Mouse (Mus musculus) CH12.LX (cell line): Measurements from ENCODE around the gene Tmtc1. TPM values are rescaled to one million over a fixed set of nuclear protein-coding genes. Genes with fewer than 3 reads are reported as not detected.

Experiments used
- DNase-seq: peaks from one replicate; pipeline ENCODE4 v3.0.0-alpha.2; 2013; ENCODE audit errors: extremely low read depth
- H3K27ac ChIP-seq: 2 replicates; pipeline ENCODE4 v1.5.1; 2012; ENCODE audit warnings: low read depth, mild to moderate bottlenecking, control low read depth, moderate library complexity; ENCODE audit not compliant: insufficient read depth
- H3K27me3 ChIP-seq: replicated peaks from 2 replicates; pipeline ENCODE3; 2012; ENCODE audit warnings: inconsistent platforms
- H3K36me3 ChIP-seq, 2 experiments: replicated peaks in 1 of 2; 2 replicates each; pipeline versions ENCODE3 to v1.6.1; 2012; ENCODE audit warnings: inconsistent platforms in 1 of 2, low read length in 1 of 2, mild to moderate bottlenecking in 1 of 2, mixed read lengths in 1 of 2, moderate library complexity in 1 of 2; ENCODE audit not compliant: control insufficient read depth in 1 of 2, insufficient read depth in 1 of 2
- H3K4me1 ChIP-seq, 2 experiments: 2 replicates each; pipeline ENCODE4 v1.6.1; 2012; ENCODE audit warnings: inconsistent platforms in 1 of 2, moderate library complexity in 1 of 2; ENCODE audit not compliant: insufficient read depth in 2 of 2, control insufficient read depth in 1 of 2
- H3K4me2 ChIP-seq: 2 replicates; pipeline ENCODE4 v1.6.1; 2012; ENCODE audit warnings: low read depth, mild to moderate bottlenecking, control low read depth; ENCODE audit not compliant: poor library complexity, insufficient read depth, severe bottlenecking
- H3K4me3 ChIP-seq, 3 experiments: fragments of 150-350 bp in 1 of 3; sonication (generic) in 1 of 3; replicated peaks in 1 of 3; 2 replicates each; pipeline versions ENCODE3 to v1.5.1; 2011 to 2012; ENCODE audit warnings: low read depth in 2 of 3, low read length in 2 of 3, mild to moderate bottlenecking in 2 of 3, moderate library complexity in 2 of 3, control low read depth in 1 of 3, improper control_type of control experiment in 1 of 3, inconsistent platforms in 1 of 3, mixed read lengths in 1 of 3; ENCODE audit not compliant: poor library complexity in 1 of 3
- H3K79me2 ChIP-seq: replicated peaks from 2 replicates; pipeline ENCODE4 v1.6.1; 2012; ENCODE audit warnings: mild to moderate bottlenecking, moderate library complexity; ENCODE audit not compliant: control insufficient read depth, poor library complexity, insufficient read depth, severe bottlenecking; ENCODE audit errors: extremely low read depth
- H3K9ac ChIP-seq: 2 replicates; pipeline ENCODE4 v1.6.1; 2012; ENCODE audit warnings: low read depth, mild to moderate bottlenecking, control low read depth, moderate library complexity; ENCODE audit not compliant: insufficient read depth
- H3K9me3 ChIP-seq: replicated peaks from 2 replicates; pipeline ENCODE3; 2012; ENCODE audit warnings: low read length, inconsistent platforms, mixed read lengths
- CHD1 ChIP-seq: IDR thresholded peaks from 2 replicates; pipeline ENCODE4 v1.6.1; 2012; ENCODE audit warnings: low read depth, low read length, improper control_type of control experiment, inconsistent platforms
- CHD2 ChIP-seq: IDR thresholded peaks from 2 replicates; pipeline ENCODE4 v1.6.1; 2011; ENCODE audit warnings: low read length, improper control_type of control experiment
- CTCF ChIP-seq, 2 experiments: IDR thresholded peaks in 1 of 2; conservative IDR thresholded peaks in 1 of 2; 2 replicates each; pipeline ENCODE4 v1.5.1; 2011 to 2012; ENCODE audit warnings: low read depth in 2 of 2, low read length in 2 of 2, improper control_type of control experiment in 1 of 2, inconsistent platforms in 1 of 2, mild to moderate bottlenecking in 1 of 2, moderate library complexity in 1 of 2
- E2F4 ChIP-seq: IDR thresholded peaks from 2 replicates; pipeline ENCODE4 v1.6.1; 2011; ENCODE audit warnings: low read depth, low read length, improper control_type of control experiment; ENCODE audit not compliant: insufficient replicate concordance
- ETS1 ChIP-seq: conservative IDR thresholded peaks from 2 replicates; pipeline ENCODE4 v1.6.1; 2012; ENCODE audit warnings: low read depth, mild to moderate bottlenecking, inconsistent platforms, low read length, improper control_type of control experiment, moderate library complexity
- GABPA ChIP-seq: IDR thresholded peaks from 2 replicates; pipeline ENCODE4 v1.6.1; 2012; ENCODE audit warnings: low read depth, low read length, improper control_type of control experiment, inconsistent platforms; ENCODE audit not compliant: insufficient replicate concordance
- HCFC1 ChIP-seq: IDR thresholded peaks from 2 replicates; pipeline ENCODE4 v1.6.1; 2012; ENCODE audit warnings: low read depth, mild to moderate bottlenecking, inconsistent platforms, low read length, improper control_type of control experiment
- IRF4 ChIP-seq: IDR thresholded peaks from 2 replicates; pipeline ENCODE4 v1.6.1; 2014; ENCODE audit warnings: low read depth, mild to moderate bottlenecking, inconsistent platforms, low read length, improper control_type of control experiment
- JUND ChIP-seq: conservative IDR thresholded peaks from 2 replicates; pipeline ENCODE4 v1.6.1; 2011; ENCODE audit warnings: low read depth, low read length, improper control_type of control experiment
- MAZ ChIP-seq: IDR thresholded peaks from 2 replicates; pipeline ENCODE4 v1.6.1; 2012; ENCODE audit warnings: low read depth, mild to moderate bottlenecking, inconsistent platforms, low read length, improper control_type of control experiment, moderate library complexity
- MEF2A ChIP-seq: IDR thresholded peaks from 2 replicates; pipeline ENCODE4 v1.6.1; 2014; ENCODE audit warnings: low read depth, mild to moderate bottlenecking, inconsistent platforms, low read length, improper control_type of control experiment, borderline replicate concordance
- MXI1 ChIP-seq: IDR thresholded peaks from 2 replicates; pipeline ENCODE4 v1.6.1; 2011; ENCODE audit warnings: mild to moderate bottlenecking, low read depth, low read length, improper control_type of control experiment
- NELFE ChIP-seq: IDR thresholded peaks from 2 replicates; pipeline ENCODE4 v1.6.1; 2011; ENCODE audit warnings: low read depth, low read length, improper control_type of control experiment
- NRF1 ChIP-seq: IDR thresholded peaks from 2 replicates; pipeline ENCODE4 v1.6.1; 2014; ENCODE audit warnings: low read depth, mild to moderate bottlenecking, inconsistent platforms, low read length, improper control_type of control experiment, moderate library complexity
- PAX5 ChIP-seq: IDR thresholded peaks from 2 replicates; pipeline ENCODE4 v1.6.1; 2012; ENCODE audit warnings: low read length, inconsistent platforms, mixed read lengths
- POLR2A ChIP-seq: IDR thresholded peaks from 2 replicates; pipeline ENCODE4 v1.6.1; 2011; ENCODE audit warnings: low read depth, mild to moderate bottlenecking, improper control_type of control experiment, low read length
- RAD21 ChIP-seq: IDR thresholded peaks from 2 replicates; pipeline ENCODE4 v1.6.1; 2011; ENCODE audit warnings: low read depth, mild to moderate bottlenecking, low read length, improper control_type of control experiment, moderate library complexity
- SIN3A ChIP-seq: IDR thresholded peaks from 2 replicates; pipeline ENCODE4 v1.6.1; 2012; ENCODE audit warnings: low read length, improper control_type of control experiment, inconsistent platforms
- SMC3 ChIP-seq: IDR thresholded peaks from 2 replicates; pipeline ENCODE4 v1.6.1; 2011; ENCODE audit warnings: low read depth, low read length, improper control_type of control experiment
- TBP ChIP-seq: conservative IDR thresholded peaks from 2 replicates; pipeline ENCODE4 v1.6.1; 2011; ENCODE audit warnings: low read depth, low read length, improper control_type of control experiment
- UBTF ChIP-seq: IDR thresholded peaks from 2 replicates; pipeline ENCODE4 v1.6.1; 2012; ENCODE audit warnings: low read depth, mild to moderate bottlenecking, inconsistent platforms, low read length, improper control_type of control experiment, moderate library complexity
- ZNF384 ChIP-seq: IDR thresholded peaks from 2 replicates; pipeline ENCODE4 v1.6.1; 2012; ENCODE audit warnings: low read depth, low read length, improper control_type of control experiment, inconsistent platforms
- dilution Hi-C: fragments of 300-500 bp; cut with MboI; formaldehyde crosslinking; loops from 2 replicates; pipeline ENCODE4 v1.14.3; 2020; ENCODE audit warnings: low sequenced_read_pairs; ENCODE audit not compliant: extremely low pct_unique_long_range_greater_than_20kb, extremely low pct_ligation_motif_present
- in situ Hi-C: fragments of 300-500 bp; cut with MboI; formaldehyde crosslinking; loops from 3 replicates; pipeline ENCODE4 v1.14.3; 2019; ENCODE audit warnings: low sequenced_read_pairs, low pct_ligation_motif_present, low pct_unique_long_range_greater_than_20kb, mixed read lengths
- polyA plus RNA-seq: library from polyadenylated mRNA; unstranded; fragments of >175 nt; gene quantifications from 2 replicates; pipeline ENCODE4 v1.2.1, GENCODE M21; 2012; ENCODE audit warnings: low read depth; ENCODE audit not compliant: insufficient read length
- total RNA-seq, 2 experiments: library from RNA; depleted of rRNA; stranded (reverse); fragments of 300-350 nt in 1 of 2; fragments of >200 nt in 1 of 2; gene quantifications; 2 replicates each; pipeline ENCODE4 v1.2.3; 2012 to 2014

Gene Tmtc1
- total and polyA plus RNA-seq, 3 experiments = 0.03 to 0.13 (median 0.04) TPM

DNA sequence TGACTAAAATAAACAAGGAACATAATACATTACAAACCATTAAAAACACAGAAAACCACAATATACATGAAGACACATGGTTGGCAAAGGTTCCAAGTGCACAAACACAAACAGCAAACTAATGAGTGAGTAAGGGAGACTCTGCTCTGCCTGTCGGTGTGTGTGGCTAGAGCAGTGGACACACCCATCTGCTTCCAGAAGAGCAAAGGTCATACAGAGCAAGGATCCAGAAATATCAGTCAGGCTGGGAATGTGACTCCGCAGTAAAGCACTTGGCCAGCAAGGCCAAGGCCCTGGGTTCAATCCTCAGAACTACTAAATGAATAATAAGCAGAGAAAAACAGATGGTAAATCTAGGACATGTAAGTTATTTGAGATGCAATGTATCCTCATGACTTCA lies 27.6 kb downstream of the Tmtc1 start:
- Histone ChIP-seq H3K36me3 (no peaks in the 10 kb centered on the region), H3K27me3 (no peaks in the 10 kb centered on the region)
- TF ChIP-seq GABPA = no peak
- no peak for TF ChIP-seq PAX5
- TF ChIP-seq ZNF384 = no peak
- no peak for TF ChIP-seq SIN3A
- no peak for TF ChIP-seq NELFE
- no peak for TF ChIP-seq JUND
- no peak for TF ChIP-seq MXI1
- no peak for TF ChIP-seq HCFC1
- no peak for TF ChIP-seq RAD21
- no peak for TF ChIP-seq MAZ
- no peak for TF ChIP-seq ETS1
- TF ChIP-seq IRF4 = no peak
- TF ChIP-seq CHD2 = no peak
- TF ChIP-seq UBTF = no peak
- TF ChIP-seq, all 38 proteins: peak for 0
- dilution Hi-C loops (no loop called here), in situ Hi-C loops (loop anchor here (25.0 kb wide), 1 partner anchor 496 kb away; no protein-coding TSS in a partner anchor)
- Histone ChIP-seq H3K27ac (no peak overlapping the region), H3K4me2 (no peak overlapping the region), H3K4me1 (peaks cover 0 to 8% of the 10 kb centered on the region in 2 experiments; a peak in 3 of 4 replicates), H3K9ac (no peak overlapping the region), H3K79me2 (no peaks in the 10 kb centered on the region), H3K9me3 (no peaks in the 10 kb centered on the region), H3K4me3 (no peak overlapping the region)
- DNase-seq = no peak

DNA sequence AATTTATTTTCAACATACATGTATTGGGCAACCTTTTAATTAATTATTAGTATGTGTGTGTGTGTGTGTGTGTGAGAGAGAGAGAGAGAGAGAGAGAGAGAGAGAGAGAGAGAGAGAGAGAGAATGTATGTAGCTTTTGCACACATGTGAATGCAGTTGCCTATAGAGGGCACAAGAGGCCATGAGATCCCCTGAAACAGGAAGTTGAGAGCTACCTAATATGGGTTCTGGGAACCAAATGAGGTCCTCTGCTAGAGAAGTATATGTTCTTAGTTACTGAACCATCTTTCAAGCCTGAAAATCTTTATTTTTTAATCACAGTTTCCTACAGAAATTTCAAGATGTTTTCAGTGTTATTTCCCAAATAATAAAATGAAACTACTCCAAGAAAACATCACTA lies 30.6 kb downstream of the Tmtc1 start:
- H3K27ac ChIP-seq = no peak overlapping the region
- TF ChIP-seq MEF2A (no peak), MXI1 (no peak), ZNF384 (no peak), E2F4 (no peak), MAZ (no peak), RAD21 (peak; percentile 65), SMC3 (peak; percentile 31), CTCF (conservative IDR thresholded peaks at IDR 0.05 in 1 of 2, IDR thresholded peaks at IDR 0.05 in 1 of 2; ENCODE audit: low read depth in 2 of 2, low read length in 2 of 2) (peak in 1 of 2 experiments; percentile 53; a peak in 2 of 4 replicates), NRF1 (no peak), TBP (no peak), POLR2A (no peak), CHD1 (no peak)
- no peaks in the 10 kb centered on the region for H3K27me3 ChIP-seq
- in situ Hi-C loops (loop anchor here (25.0 kb wide), 1 partner anchor 499 kb away; no protein-coding TSS in a partner anchor), dilution Hi-C loops (no loop called here)
- H3K9ac ChIP-seq = no peak overlapping the region
- H3K4me1 ChIP-seq = peaks cover 4 to 7% of the 10 kb centered on the region in 2 experiments; a peak in 1 of 4 replicates
- no peak overlapping the region for H3K4me2 ChIP-seq
- no peaks in the 10 kb centered on the region for H3K36me3 ChIP-seq
- DNase-seq = peak; percentile 40
- no peak overlapping the region for H3K4me3 ChIP-seq
- no peaks in the 10 kb centered on the region for H3K79me2 ChIP-seq
- H3K9me3 ChIP-seq = no peaks in the 10 kb centered on the region
